In the genomic region with DNA sequence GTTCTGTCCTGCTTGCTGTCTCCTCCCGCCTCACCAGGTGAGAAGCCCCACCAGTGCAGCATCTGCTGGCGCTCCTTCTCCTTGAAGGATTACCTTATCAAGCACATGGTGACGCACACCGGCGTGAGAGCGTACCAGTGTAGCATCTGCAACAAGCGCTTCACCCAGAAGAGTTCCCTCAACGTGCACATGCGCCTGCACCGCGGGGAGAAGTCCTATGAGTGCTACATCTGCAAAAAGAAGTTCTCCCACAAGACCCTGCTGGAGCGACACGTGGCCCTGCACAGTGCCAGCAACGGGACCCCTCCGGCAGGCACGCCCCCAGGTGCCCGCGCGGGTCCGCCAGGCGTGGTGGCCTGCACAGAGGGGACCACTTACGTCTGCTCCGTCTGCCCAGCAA, we compare ENCODE assay signal across 23 mouse cellular contexts. TPM values are rescaled to one million over a fixed set of nuclear protein-coding genes. Genes with fewer than 3 reads are reported as not detected.
DNase-seq lines count a peak whose midpoint lies in the region; ATAC-seq lines count a peak whose summit lies in the region.
"Had no signal": no experiment of that assay in that cellular context is flagged by ENCODE, and none has a peak within 500 bp of the region (broad histone marks: within the 10 kb centered on the region; RNA-seq: fewer than 3 reads in every experiment).

No protein-coding gene starts in this region.

- 0 out of 2 replicates have a peak, but pooled peaks have one; percentile 10 for ATAC-seq in forebrain, embryonic 12.5 days (ENCODE audit: low FRiP score)
- no peak for ATAC-seq in forebrain, embryonic 13.5 days
- peak; percentile 56; the same call in 1 of the 2 replicates for ATAC-seq in neural tube, embryonic 14.5 days (ENCODE audit: low read depth)
- ATAC-seq in granulocyte monocyte progenitor cell, adult 5-6 weeks (replicated peaks; ENCODE audit: poor library complexity, severe bottlenecking), result no peak
- ATAC-seq: forebrain, embryonic 14.5 days; hindbrain, postnatal 0 days had no signal

- H3K36me3 ChIP-seq in forebrain, embryonic 12.5 days (replicated peaks), result peaks cover 23% of the 10 kb centered on the region
- H3K36me3 ChIP-seq in forebrain, embryonic 13.5 days (ENCODE audit: poor library complexity, severe bottlenecking), result peaks cover 47% of the 10 kb centered on the region
- H3K36me3 ChIP-seq in neural tube, embryonic 14.5 days (ENCODE audit: control insufficient read depth, insufficient read depth, low read length), result no peaks in the 10 kb centered on the region
- H3K36me3 ChIP-seq: stomach, embryonic 15.5 days had no signal

- no peaks in the 10 kb centered on the region for H3K9me3 ChIP-seq in forebrain, embryonic 12.5 days
- H3K9me3 ChIP-seq in forebrain, embryonic 13.5 days (replicated peaks), result no peaks in the 10 kb centered on the region
- no peaks in the 10 kb centered on the region for H3K9me3 ChIP-seq in neural tube, embryonic 14.5 days (ENCODE audit: control insufficient read depth, low read length)
- H3K9me3 ChIP-seq: hindbrain, embryonic 10.5 days; stomach, embryonic 15.5 days had no signal

- H3K27me3 ChIP-seq in forebrain, embryonic 12.5 days, result no peaks in the 10 kb centered on the region
- no peaks in the 10 kb centered on the region for H3K27me3 ChIP-seq in forebrain, embryonic 13.5 days
- H3K27me3 ChIP-seq in neural tube, embryonic 14.5 days (ENCODE audit: control insufficient read depth, insufficient read depth, low read length), result no peaks in the 10 kb centered on the region
- H3K27me3 ChIP-seq: stomach, embryonic 15.5 days had no signal

- H3K4me2 ChIP-seq in forebrain, embryonic 12.5 days, result no peak overlapping the region
- H3K4me2 ChIP-seq in forebrain, embryonic 13.5 days, result no peak overlapping the region
- H3K4me2 ChIP-seq in neural tube, embryonic 14.5 days (ENCODE audit: low read depth, low read length), result no peak overlapping the region
- H3K4me2 ChIP-seq: liver, embryonic 11.5 days; stomach, embryonic 15.5 days had no signal

- H3K4me3 ChIP-seq in forebrain, embryonic 12.5 days (replicated peaks), result no peak overlapping the region
- no peak overlapping the region for H3K4me3 ChIP-seq in forebrain, embryonic 13.5 days
- H3K4me3 ChIP-seq in neural tube, embryonic 14.5 days (ENCODE audit: low read depth, low read length), result no peak overlapping the region
- H3K4me3 ChIP-seq: hindbrain, embryonic 10.5 days; left cerebral cortex, adult 2 months; stomach, embryonic 15.5 days had no signal

- WGBS in forebrain, embryonic 12.5 days, result 93% methylated on average over 23 of the region's 23 CpGs
- 91% methylated on average over 23 of the region's 23 CpGs for WGBS in forebrain, embryonic 13.5 days
- 88% methylated on average over 23 of the region's 23 CpGs for WGBS in neural tube, embryonic 14.5 days

- H3K4me1 ChIP-seq in forebrain, embryonic 12.5 days, result peaks cover 25% of the 10 kb centered on the region
- peaks cover 31% of the 10 kb centered on the region for H3K4me1 ChIP-seq in forebrain, embryonic 13.5 days
- no peaks in the 10 kb centered on the region for H3K4me1 ChIP-seq in neural tube, embryonic 14.5 days (ENCODE audit: control insufficient read depth, insufficient read depth, low read length)
- H3K4me1 ChIP-seq: stomach, embryonic 15.5 days had no signal

- no peak for DNase-seq in neural tube, embryonic 10.5 days (ENCODE audit: extremely low spot score, low spot score)
- DNase-seq in MEL-GATA-1-ER (ENCODE audit: extremely low read depth, low read depth), result peak; percentile 33
- DNase-seq in embryo, embryonic 10.5 days (ENCODE audit: low spot score), result no peak
- DNase-seq: cerebellum, adult 9-10 months; gastrocnemius, postnatal 25 days; kidney, adult 2 months; kidney, postnatal 14 days; lung, adult 18-20 months; lung, postnatal 14 days; midbrain, embryonic 14.5 days; retina, postnatal 1 day had no signal

- H3K27ac ChIP-seq in forebrain, embryonic 12.5 days, result no peak overlapping the region
- H3K27ac ChIP-seq in forebrain, embryonic 13.5 days, result no peak overlapping the region
- H3K27ac ChIP-seq in neural tube, embryonic 14.5 days (ENCODE audit: low read depth, low read length), result no peak overlapping the region
- H3K27ac ChIP-seq: hindbrain, embryonic 10.5 days; hindbrain, postnatal 0 days; left cerebral cortex, adult 2 months; stomach, embryonic 15.5 days had no signal

- H3K9ac ChIP-seq in forebrain, embryonic 12.5 days, result no peak overlapping the region
- no peak overlapping the region for H3K9ac ChIP-seq in forebrain, embryonic 13.5 days
- no peak overlapping the region for H3K9ac ChIP-seq in neural tube, embryonic 14.5 days (replicated peaks; ENCODE audit: low read depth, low read length)
- H3K9ac ChIP-seq: stomach, embryonic 15.5 days had no signal

RNA-seq across cellular contexts. Expression of gene Tigit, which starts 45.7 kb away (rescaled TPM):
- not detected in 2 replicates for polyA plus RNA-seq in forebrain, embryonic 12.5 days (2016; fragmentation: Nextera tagmentation; extraction: Ambion mirVana)
- not detected in 2 replicates for polyA plus RNA-seq in forebrain, embryonic 13.5 days (2015; fragmentation: Nextera tagmentation; extraction: Ambion mirVana)
- polyA plus RNA-seq in neural tube, embryonic 14.5 days (2014; fragmentation: Nextera tagmentation; extraction: Ambion mirVana), result 0.23 TPM in 1 of 2 replicates, not detected in the other
- not detected in 2 replicates for total RNA-seq in granulocyte monocyte progenitor cell, adult 5-6 weeks (2014; fragmentation: Nextera tagmentation)
- total RNA-seq in granulocyte monocyte progenitor cell, adult 5-6 weeks (2017), result not detected in 2 replicates
- total RNA-seq: gastrocnemius, postnatal 25 days; hindbrain, postnatal 0 days; left cerebral cortex, adult 2 months had no signal
- polyA plus RNA-seq: cortical plate, adult 2 months; forebrain, embryonic 14.5 days; hindbrain, embryonic 10.5 days; limb, embryonic 11.5 days; liver, embryonic 11.5 days; midbrain, embryonic 14.5 days; stomach, embryonic 15.5 days had no signal

Comparison
In these comparisons a context has a peak if more than half of its experiments do, and no peak if none do; other contexts are left out.
1. ATAC-seq: peak in forebrain, embryonic 12.5 days (single experiment) and neural tube, embryonic 14.5 days (single experiment); none in forebrain, embryonic 13.5 days (single experiment) and granulocyte monocyte progenitor cell, adult 5-6 weeks (single experiment).